Mouse (Mus musculus): ENCODE data around the gene Fggy. TPM values are rescaled to one million over a fixed set of nuclear protein-coding genes. Genes with fewer than 3 reads are reported as not detected.
A peak's percentile ranks its signal among the peaks of the same experiment; 100 is the strongest.

Gene Fggy
- total RNA-seq, 2 experiments from 2014 or later = 9.0 to 15.5 TPM

GRCm38 (mm10) chr4:95653296-95653912 is 96.1 kb downstream of the Fggy start:
- ATAC-seq (replicated peaks; ENCODE audit: poor library complexity, severe bottlenecking) = no peak

GRCm38 (mm10) chr4:95653913-95654301 is 96.6 kb downstream of the Fggy start:
- no peak for ATAC-seq (replicated peaks; ENCODE audit: poor library complexity, severe bottlenecking)

DNA sequence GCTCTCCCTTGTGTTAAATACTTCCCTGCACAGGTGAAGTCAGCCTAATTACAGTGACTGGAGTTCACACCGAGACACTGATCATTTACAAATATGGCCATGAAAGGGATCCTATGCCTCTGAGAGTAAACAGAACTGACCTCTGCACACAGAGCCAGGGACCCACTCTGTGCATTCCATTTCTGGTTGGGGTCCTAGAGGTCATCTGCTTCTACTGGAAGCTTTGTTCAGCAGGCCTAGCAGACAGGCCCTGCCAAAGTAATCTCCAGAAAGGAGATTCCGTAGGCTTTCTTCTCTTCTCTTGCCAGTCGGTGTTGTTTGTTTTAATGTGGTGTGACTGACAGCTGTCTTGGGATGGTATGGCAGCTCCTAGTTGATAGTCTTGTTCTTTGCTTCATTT is 101.7 kb downstream of the Fggy start:
- no peak for ATAC-seq (replicated peaks; ENCODE audit: poor library complexity, severe bottlenecking)

DNA sequence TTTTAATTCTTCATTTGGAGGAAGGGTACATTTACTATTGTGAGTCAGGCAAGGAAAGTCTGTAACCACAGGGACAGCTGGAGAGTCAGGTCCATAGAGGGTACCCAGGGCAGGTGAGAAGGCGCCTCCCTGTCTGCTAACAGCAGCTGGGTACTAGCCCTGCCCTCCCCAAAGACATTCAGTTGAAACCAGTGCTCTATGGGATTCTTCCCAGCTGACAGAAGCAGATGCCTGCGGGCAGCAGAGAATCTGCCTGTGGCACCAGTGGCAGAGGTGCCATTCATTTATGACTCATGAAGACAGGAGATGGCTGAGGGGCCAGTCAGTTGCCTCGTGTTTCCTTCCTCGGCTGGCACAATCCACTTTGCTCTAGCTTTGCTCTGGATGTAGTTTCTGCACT is 106.3 kb downstream of the Fggy start:
- ATAC-seq (replicated peaks; ENCODE audit: poor library complexity, severe bottlenecking) = no peak

- ATAC-seq (replicated peaks; ENCODE audit: poor library complexity, severe bottlenecking) = no peak
Measured at GRCm38 (mm10) chr4:95664327-95664726, 107.0 kb downstream of the Fggy start.

DNA sequence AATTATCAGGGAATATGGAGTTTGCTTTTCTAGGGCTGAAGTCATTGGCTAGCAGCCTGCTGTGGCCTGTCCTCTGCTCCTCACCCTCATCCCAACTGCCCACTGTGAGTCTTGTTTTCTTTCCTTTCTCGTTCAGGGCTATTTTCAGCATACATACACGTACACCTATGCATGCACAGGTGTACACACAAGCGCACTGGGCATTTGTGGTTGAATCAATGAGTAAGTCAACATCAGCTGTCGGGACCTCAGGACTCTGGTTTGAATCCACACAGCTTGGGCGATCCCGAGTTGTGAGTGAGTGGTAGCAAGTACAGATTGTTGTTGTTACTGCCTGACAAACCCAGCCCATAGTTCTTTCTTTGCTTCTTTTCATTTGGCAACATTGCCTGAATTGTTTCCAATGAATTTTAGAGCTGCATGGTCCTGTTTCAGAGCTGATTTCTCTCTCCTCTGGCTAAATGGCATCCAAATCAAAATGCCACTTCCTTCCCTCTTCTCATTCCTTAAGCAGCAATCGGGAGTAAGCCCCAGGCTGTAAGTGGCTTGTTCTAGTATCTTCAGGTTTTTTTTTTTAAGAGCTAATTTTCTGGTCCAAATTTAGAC is 109.1 kb downstream of the Fggy start:
- ATAC-seq (replicated peaks; ENCODE audit: poor library complexity, severe bottlenecking) = no peak

DNA sequence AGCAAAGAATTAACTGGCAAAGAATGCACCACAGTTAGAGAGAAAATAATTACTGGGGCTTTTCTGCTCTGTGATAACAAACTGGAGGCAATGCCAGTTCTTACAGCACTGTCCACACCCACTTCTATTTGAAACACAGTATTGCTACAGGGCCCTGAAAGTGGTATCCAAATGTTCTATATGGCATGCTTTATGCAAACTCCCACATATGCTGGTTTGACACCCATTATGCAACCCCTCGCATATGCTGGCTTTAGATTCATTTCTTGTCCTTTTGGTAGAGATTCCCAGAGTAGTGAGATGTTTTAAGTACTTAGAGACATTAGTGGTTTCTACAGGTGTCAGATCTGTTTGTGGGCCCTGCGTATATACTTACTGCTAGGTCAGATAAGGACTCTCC is 109.6 kb downstream of the Fggy start:
- no peak for ATAC-seq (replicated peaks; ENCODE audit: poor library complexity, severe bottlenecking)

- ATAC-seq (replicated peaks; ENCODE audit: poor library complexity, severe bottlenecking) = peak; percentile 75
Measured at GRCm38 (mm10) chr4:95667595-95667994, 110.3 kb downstream of the Fggy start.

GRCm38 (mm10) chr4:95668543-95668942 is 111.2 kb downstream of the Fggy start:
- ATAC-seq (replicated peaks; ENCODE audit: poor library complexity, severe bottlenecking) = no peak

- ATAC-seq (replicated peaks; ENCODE audit: poor library complexity, severe bottlenecking) = peak; percentile 83
Measured at GRCm38 (mm10) chr4:95669336-95669735, 112.0 kb downstream of the Fggy start.

- ATAC-seq (replicated peaks; ENCODE audit: poor library complexity, severe bottlenecking) = no peak
Measured at GRCm38 (mm10) chr4:95670559-95670958, 113.3 kb downstream of the Fggy start.

DNA sequence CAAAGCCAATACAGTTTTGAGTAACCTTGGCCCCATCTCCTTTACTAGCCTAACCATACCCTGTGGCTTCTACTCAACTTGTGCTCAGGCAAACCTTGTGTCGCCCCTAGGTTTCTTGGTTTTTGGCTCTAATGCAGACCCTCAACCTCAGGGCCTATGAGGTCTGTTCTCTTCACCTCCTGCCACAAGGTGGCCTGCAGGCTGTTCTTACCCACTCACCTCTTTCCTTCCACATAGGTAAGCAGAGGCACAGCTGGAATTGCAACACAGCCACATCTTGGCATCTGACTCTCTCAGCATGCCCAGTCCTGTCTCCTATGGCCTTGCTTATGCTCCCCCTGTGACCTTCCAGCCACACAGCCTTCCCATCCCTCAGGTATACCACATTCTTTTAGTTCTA is 114.7 kb downstream of the Fggy start:
- ATAC-seq (replicated peaks; ENCODE audit: poor library complexity, severe bottlenecking) = no peak

GRCm38 (mm10) chr4:95676390-95676789 is 119.1 kb downstream of the Fggy start:
- ATAC-seq (replicated peaks; ENCODE audit: poor library complexity, severe bottlenecking) = no peak

DNA sequence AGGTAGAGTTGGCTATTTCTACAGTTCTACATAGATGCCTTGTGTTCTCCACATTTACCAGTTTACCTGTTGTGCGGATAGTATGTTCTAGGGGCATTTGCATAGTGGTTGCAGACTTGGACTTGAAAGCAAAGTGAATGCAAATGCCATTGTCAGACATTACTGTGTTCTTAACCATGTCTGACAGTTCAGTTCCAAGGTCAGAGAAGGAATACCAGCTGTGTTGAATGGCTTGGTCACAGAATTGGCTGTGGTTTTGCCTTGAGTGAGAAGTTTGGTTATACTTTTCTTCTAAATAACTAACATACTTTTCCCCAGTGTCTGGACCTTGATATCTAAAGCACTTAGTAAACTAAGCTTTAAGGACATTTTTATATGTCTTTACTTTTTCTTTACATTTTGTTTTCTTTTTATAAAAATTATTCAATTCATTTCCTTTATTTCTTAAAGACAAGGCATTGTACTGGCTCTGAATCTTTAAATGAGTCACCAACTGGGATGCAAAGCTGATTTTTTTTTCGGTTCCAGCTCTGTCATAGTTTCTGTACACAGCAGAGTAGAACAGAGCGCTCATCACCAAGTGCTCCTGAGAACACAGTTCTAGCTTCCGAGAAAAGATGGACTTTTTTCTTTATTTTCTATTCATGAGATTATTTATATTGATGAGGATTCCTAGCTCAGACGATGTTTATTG is 123.6 kb downstream of the Fggy start:
- no peak for ATAC-seq (replicated peaks; ENCODE audit: poor library complexity, severe bottlenecking)

DNA sequence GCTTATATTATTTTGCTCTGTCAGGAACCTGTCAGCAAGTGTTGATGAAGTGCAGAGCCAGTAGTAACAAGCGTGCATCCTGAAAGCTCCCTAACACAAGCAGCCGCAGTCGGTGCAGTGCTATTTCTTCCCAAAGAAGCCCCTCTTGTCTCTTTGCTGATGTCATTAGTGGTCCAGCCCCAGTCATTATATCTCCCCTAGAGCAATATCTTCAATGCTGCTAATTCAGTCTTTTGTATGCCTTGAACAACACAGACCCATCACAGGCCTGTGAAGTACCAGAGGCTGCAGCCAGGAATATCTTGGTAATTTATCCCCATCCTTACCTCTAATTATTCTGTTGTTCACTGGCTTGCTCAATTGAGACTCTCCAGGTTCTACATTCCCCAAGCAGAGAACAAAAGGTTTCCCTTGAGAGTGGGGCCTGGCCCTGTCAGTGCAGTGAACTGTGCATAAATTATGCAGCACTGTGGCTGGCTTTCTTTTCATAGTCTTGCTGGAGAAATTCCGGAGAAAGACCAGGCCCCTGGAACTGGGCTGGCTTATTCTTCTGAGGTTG is 127.3 kb downstream of the Fggy start:
- no peak for ATAC-seq (replicated peaks; ENCODE audit: poor library complexity, severe bottlenecking)

- no peak for ATAC-seq (replicated peaks; ENCODE audit: poor library complexity, severe bottlenecking)
Measured at GRCm38 (mm10) chr4:95686775-95687174, 129.5 kb downstream of the Fggy start.

- ATAC-seq (replicated peaks; ENCODE audit: poor library complexity, severe bottlenecking) = no peak
Measured at GRCm38 (mm10) chr4:95687350-95687749, 130.0 kb downstream of the Fggy start.

DNA sequence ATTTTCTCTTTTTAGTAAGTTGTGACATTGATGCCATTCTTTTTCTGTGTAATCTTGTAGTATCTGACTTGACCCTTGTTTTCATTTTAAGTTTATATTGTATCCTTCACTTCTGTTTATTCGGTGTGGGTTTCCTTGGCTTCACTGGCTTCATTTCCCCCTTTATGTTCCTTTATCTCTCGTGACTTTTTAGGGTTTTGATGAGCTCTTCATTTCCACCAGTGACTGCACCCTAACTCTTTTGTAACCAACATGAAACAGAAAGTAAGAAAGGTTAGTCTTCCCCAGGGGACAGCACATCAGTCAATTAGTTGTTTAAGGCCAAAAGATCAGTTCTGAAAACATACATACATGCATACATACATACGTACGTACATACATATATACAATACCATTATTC is 130.9 kb downstream of the Fggy start:
- peak; percentile 75 for ATAC-seq (replicated peaks; ENCODE audit: poor library complexity, severe bottlenecking)

DNA sequence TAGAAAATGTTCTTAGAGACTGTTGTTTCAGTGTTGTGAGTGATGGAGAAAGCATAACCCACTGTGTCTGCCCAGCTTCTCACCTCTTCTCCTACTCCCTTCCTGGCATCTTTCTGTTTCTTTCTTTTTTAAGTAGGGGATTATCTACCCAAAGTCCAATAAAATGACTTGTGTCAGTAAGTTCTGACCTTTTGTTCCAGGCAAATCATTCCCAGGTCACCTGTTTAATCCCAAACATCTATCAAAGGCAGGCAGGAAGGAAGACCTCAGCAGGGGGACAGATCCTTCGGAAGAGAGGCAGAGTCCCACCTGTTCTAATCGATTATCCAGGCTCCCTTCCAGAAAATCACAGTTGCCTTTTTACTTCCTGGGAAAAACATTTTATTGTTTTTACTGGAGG is 143.1 kb downstream of the Fggy start:
- ATAC-seq (replicated peaks; ENCODE audit: poor library complexity, severe bottlenecking) = no peak

DNA sequence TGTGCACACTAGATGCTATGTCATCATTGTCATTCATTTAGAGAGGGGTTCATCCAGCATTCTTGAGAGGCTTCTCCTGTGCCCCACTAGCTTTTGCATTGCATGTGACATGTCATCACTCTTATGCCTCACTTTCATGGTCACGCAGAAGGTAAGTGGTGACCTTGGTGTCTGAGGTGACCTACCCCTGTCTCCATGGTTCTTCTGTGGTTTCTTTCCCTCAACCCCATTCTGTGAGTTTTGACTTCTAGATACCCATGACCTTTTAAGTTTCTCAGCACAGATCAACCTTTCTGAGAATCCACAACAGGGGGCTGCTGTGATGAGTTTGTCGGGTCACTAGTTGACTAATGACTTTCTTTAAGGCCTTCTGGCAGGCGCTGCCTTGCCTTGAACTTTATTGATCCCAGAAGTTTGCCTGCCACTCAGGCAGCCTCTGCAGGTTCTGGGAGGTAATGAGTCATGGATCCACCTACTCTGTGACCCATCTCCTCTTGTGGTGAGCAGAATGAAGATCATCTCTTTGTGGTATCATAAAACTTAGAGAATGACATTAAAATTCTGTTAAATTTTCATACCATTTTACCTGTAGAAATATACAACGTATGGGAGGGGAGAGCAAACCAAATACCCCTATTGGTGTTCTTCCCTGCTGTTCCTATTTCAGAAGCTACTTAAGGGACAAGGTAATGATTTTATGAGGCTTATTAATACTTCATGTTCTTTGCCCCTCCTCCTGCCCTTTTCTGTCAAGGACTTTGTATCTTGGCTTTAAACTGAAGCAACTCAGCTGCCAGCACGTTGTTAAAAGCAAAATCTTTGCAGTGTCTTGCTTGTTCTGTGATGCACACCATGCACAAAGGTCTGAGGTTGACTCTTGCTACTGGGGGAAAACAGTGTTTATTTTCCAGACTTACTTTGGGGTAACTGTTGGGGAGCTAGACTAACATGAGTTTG is 150.9 kb downstream of the Fggy start:
- no peak for ATAC-seq (replicated peaks; ENCODE audit: poor library complexity, severe bottlenecking)

Data from granulocyte monocyte progenitor cell, adult 5-6 weeks (primary cell).